23 mouse cellular contexts compared by ENCODE assay signal in the genomic region with DNA sequence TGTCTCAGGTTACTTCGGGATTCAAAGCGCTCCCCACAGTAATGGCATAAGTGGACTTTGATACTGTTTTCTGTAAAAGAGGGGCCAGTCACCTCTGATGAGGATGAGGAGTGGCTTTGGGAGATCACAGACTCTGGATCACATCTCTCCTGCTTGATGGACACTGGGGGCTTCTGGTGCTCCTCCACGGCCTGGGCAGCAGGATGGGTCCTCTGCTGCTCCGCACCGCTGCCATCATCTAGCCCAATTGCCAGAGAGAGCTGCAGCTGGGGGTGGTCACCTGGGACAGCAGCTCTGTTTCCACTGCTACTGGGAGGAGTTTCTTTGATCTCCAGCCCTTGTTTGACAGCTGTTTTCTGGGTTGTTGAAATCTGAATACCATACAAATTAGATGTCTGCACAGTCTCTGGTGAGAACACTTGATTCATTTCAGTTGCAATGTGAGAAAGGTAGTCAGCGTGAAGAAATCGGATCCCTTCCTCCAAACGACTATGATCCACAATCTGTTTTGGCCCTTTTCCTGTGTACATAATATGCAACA. TPM values are rescaled to one million over a fixed set of nuclear protein-coding genes. Genes with fewer than 3 reads are reported as not detected.
DNase-seq lines count a peak whose midpoint lies in the region; ATAC-seq and TF ChIP-seq lines count a peak whose summit lies in the region.
"Had no signal": no experiment of that assay in that cellular context is flagged by ENCODE, and none has a peak within 500 bp of the region (broad histone marks: within the 10 kb centered on the region; RNA-seq: fewer than 3 reads in every experiment).

No protein-coding gene starts in this region.

- TF ChIP-seq RAD21 in CH12.LX (IDR thresholded peaks at IDR 0.05; ENCODE audit: low read depth, low read length) = no peak

- H3K4me3 ChIP-seq in kidney, embryonic 14.5 days (ENCODE audit: low read length) = no peak overlapping the region
- no peak overlapping the region for H3K4me3 ChIP-seq in kidney, postnatal 0 days (replicated peaks; ENCODE audit: low read depth, low read length)
- H3K4me3 ChIP-seq in CH12.LX (replicated peaks in 1 of 3; ENCODE audit: low read depth in 2 of 3, low read length in 2 of 3, poor library complexity in 1 of 3) = no peak overlapping the region
- H3K4me3 ChIP-seq in embryonic facial prominence, embryonic 14.5 days (ENCODE audit: low read depth, low read length) = no peak overlapping the region
- no peak overlapping the region for H3K4me3 ChIP-seq in heart, embryonic 11.5 days (ENCODE audit: low read depth, low read length)
- H3K4me3 ChIP-seq: erythroblast, embryonic 14.5 days; forebrain, embryonic 12.5 days; forebrain, embryonic 15.5 days; heart, adult 2 months; heart, embryonic 10.5 days; hindbrain, embryonic 12.5 days; hindbrain, embryonic 15.5 days had no signal

- peaks cover 29% of the 10 kb centered on the region; the same call in 1 of the 2 replicates for H3K36me3 ChIP-seq in kidney, embryonic 14.5 days (ENCODE audit: control insufficient read depth, insufficient read depth, low read length)
- H3K36me3 ChIP-seq in kidney, postnatal 0 days (ENCODE audit: insufficient read depth, low read length) = 0 out of 2 replicates have a peak, but pooled peaks cover 4% of the 10 kb centered on the region
- H3K36me3 ChIP-seq in CH12.LX (replicated peaks in 1 of 2; ENCODE audit: control insufficient read depth in 1 of 2, insufficient read depth in 1 of 2, low read length in 1 of 2) = peaks cover 38 to 63% of the 10 kb centered on the region in 2 experiments
- H3K36me3 ChIP-seq in embryonic facial prominence, embryonic 14.5 days (ENCODE audit: control insufficient read depth, insufficient read depth, low read length) = peaks cover 46% of the 10 kb centered on the region
- H3K36me3 ChIP-seq in heart, embryonic 11.5 days (ENCODE audit: control insufficient read depth, insufficient read depth, low read length) = peaks cover 5% of the 10 kb centered on the region; the same call in 1 of the 2 replicates

- no peak for DNase-seq in kidney, adult 18-20 months
- peak; percentile 61 for DNase-seq in kidney, postnatal 0 days (ENCODE audit: low spot score)
- DNase-seq in kidney, adult 9 months = no peak
- no peak for DNase-seq in CH12.LX (ENCODE audit: extremely low read depth)
- peak; percentile 61 for DNase-seq in embryonic facial prominence, embryonic 14.5 days (ENCODE audit: low spot score)
- DNase-seq in spleen, postnatal 14 days (ENCODE audit: low spot score in 2 of 2) = no peak
- DNase-seq: adrenal gland, adult 2 months; adrenal gland, postnatal 14 days; cerebellum, adult 11 months; cerebellum, adult 2 months; cerebellum, adult 9-11 months; cerebellum, postnatal 25 days; gastrocnemius, postnatal 36 days; heart, adult 2 months had no signal

- H3K27me3 ChIP-seq in kidney, embryonic 14.5 days (ENCODE audit: control insufficient read depth, insufficient read depth, low read length) = no peaks in the 10 kb centered on the region
- no peaks in the 10 kb centered on the region for H3K27me3 ChIP-seq in kidney, postnatal 0 days (ENCODE audit: insufficient read depth, low read length)
- H3K27me3 ChIP-seq in CH12.LX (replicated peaks) = no peaks in the 10 kb centered on the region
- no peaks in the 10 kb centered on the region for H3K27me3 ChIP-seq in embryonic facial prominence, embryonic 14.5 days (replicated peaks; ENCODE audit: control insufficient read depth, insufficient read depth, low read length)
- no peaks in the 10 kb centered on the region for H3K27me3 ChIP-seq in heart, embryonic 11.5 days (ENCODE audit: control insufficient read depth, insufficient read depth, low read length)
- H3K27me3 ChIP-seq: forebrain, embryonic 12.5 days; forebrain, embryonic 15.5 days; hindbrain, embryonic 12.5 days; hindbrain, embryonic 15.5 days had no signal

- TF ChIP-seq CTCF in kidney, postnatal 0 days (IDR thresholded peaks at IDR 0.05; ENCODE audit: low read depth) = no peak
- TF ChIP-seq CTCF in CH12.LX (conservative IDR thresholded peaks at IDR 0.05 in 1 of 2, IDR thresholded peaks at IDR 0.05 in 1 of 2; ENCODE audit: low read depth in 2 of 2, low read length in 2 of 2) = no peak

- H3K4me2 ChIP-seq in kidney, embryonic 14.5 days (replicated peaks; ENCODE audit: low read depth, low read length) = no peak overlapping the region
- H3K4me2 ChIP-seq in kidney, postnatal 0 days (ENCODE audit: low read length) = no peak overlapping the region
- no peak overlapping the region for H3K4me2 ChIP-seq in CH12.LX (ENCODE audit: insufficient read depth, low read depth, poor library complexity, severe bottlenecking)
- H3K4me2 ChIP-seq in embryonic facial prominence, embryonic 14.5 days (ENCODE audit: low read depth, low read length) = no peak overlapping the region
- no peak overlapping the region for H3K4me2 ChIP-seq in heart, embryonic 11.5 days
- H3K4me2 ChIP-seq: forebrain, embryonic 12.5 days; forebrain, embryonic 15.5 days; hindbrain, embryonic 12.5 days; hindbrain, embryonic 15.5 days had no signal

- 0 out of 2 replicates have a peak, but pooled peaks have one; percentile 40 for TF ChIP-seq EP300 in CH12.LX (IDR thresholded peaks at IDR 0.05; ENCODE audit: low read length)

- 46% methylated on average over 8 of the region's 8 CpGs for WGBS in kidney, embryonic 14.5 days
- 43% methylated on average over 8 of the region's 8 CpGs for whole genome bisulfite sequencing in kidney, postnatal 0 days
- 48% methylated on average over 8 of the region's 8 CpGs for WGBS in embryonic facial prominence, embryonic 14.5 days
- 78% methylated on average over 8 of the region's 8 CpGs for WGBS in heart, embryonic 11.5 days (ENCODE audit: insufficient replicate concordance)

- peaks cover 2% of the 10 kb centered on the region; the same call in 1 of the 2 replicates for H3K79me2 ChIP-seq in CH12.LX (replicated peaks; ENCODE audit: control insufficient read depth, extremely low read depth, insufficient read depth, poor library complexity, severe bottlenecking)

- dilution Hi-C loops in CH12.LX (cut with MboI; ENCODE audit: extremely low pct_ligation_motif_present, extremely low pct_unique_long_range_greater_than_20kb, low sequenced_read_pairs) = no loop called here

- ATAC-seq in kidney, embryonic 14.5 days (ENCODE audit: low FRiP score, low TSS enrichment) = peak; percentile 58
- ATAC-seq in kidney, postnatal 0 days (replicated peaks; ENCODE audit: low FRiP score, low read depth) = 0 out of 2 replicates have a peak, but pooled peaks have one; percentile 43
- ATAC-seq in embryonic facial prominence, embryonic 14.5 days (ENCODE audit: low read depth) = peak; percentile 78
- no peak for ATAC-seq in heart, embryonic 11.5 days (replicated peaks; ENCODE audit: insufficient number of reproducible peaks, low FRiP score, low TSS enrichment)
- ATAC-seq: forebrain, embryonic 15.5 days had no signal

- TF ChIP-seq POLR2A in CH12.LX (IDR thresholded peaks at IDR 0.05; ENCODE audit: low read depth, low read length) = no peak

- H3K9ac ChIP-seq in kidney, embryonic 14.5 days (ENCODE audit: low read depth, low read length) = no peak overlapping the region
- no peak overlapping the region for H3K9ac ChIP-seq in kidney, postnatal 0 days (ENCODE audit: low read depth, low read length)
- H3K9ac ChIP-seq in CH12.LX (ENCODE audit: insufficient read depth, low read depth) = no peak overlapping the region
- H3K9ac ChIP-seq in embryonic facial prominence, embryonic 14.5 days (ENCODE audit: low read depth, low read length) = no peak overlapping the region
- H3K9ac ChIP-seq in heart, embryonic 11.5 days (ENCODE audit: low read depth, low read length) = no peak overlapping the region
- H3K9ac ChIP-seq: forebrain, embryonic 12.5 days; forebrain, embryonic 15.5 days; hindbrain, embryonic 12.5 days; hindbrain, embryonic 15.5 days had no signal

- no peaks in the 10 kb centered on the region for H3K4me1 ChIP-seq in kidney, embryonic 14.5 days (ENCODE audit: control insufficient read depth, insufficient read depth, low read length)
- H3K4me1 ChIP-seq in kidney, postnatal 0 days (replicated peaks; ENCODE audit: insufficient read depth, low read length) = no peaks in the 10 kb centered on the region
- peaks cover 0 to 19% of the 10 kb centered on the region in 2 experiments; a peak in 2 of 4 replicates for H3K4me1 ChIP-seq in CH12.LX (ENCODE audit: control insufficient read depth in 1 of 2, insufficient read depth in 2 of 2)
- no peaks in the 10 kb centered on the region for H3K4me1 ChIP-seq in embryonic facial prominence, embryonic 14.5 days (ENCODE audit: control insufficient read depth, insufficient read depth, low read length)
- no peaks in the 10 kb centered on the region for H3K4me1 ChIP-seq in heart, embryonic 11.5 days (ENCODE audit: control insufficient read depth, insufficient read depth, low read length)
- H3K4me1 ChIP-seq: forebrain, embryonic 12.5 days; forebrain, embryonic 15.5 days; hindbrain, embryonic 12.5 days; hindbrain, embryonic 15.5 days had no signal

- H3K9me3 ChIP-seq in kidney, embryonic 14.5 days (ENCODE audit: control insufficient read depth, low read length) = no peaks in the 10 kb centered on the region
- H3K9me3 ChIP-seq in kidney, postnatal 0 days (replicated peaks; ENCODE audit: low read length) = no peaks in the 10 kb centered on the region
- H3K9me3 ChIP-seq in CH12.LX (replicated peaks; ENCODE audit: low read length) = no peaks in the 10 kb centered on the region
- H3K9me3 ChIP-seq in embryonic facial prominence, embryonic 14.5 days (ENCODE audit: control insufficient read depth, low read length) = no peaks in the 10 kb centered on the region
- no peaks in the 10 kb centered on the region for H3K9me3 ChIP-seq in heart, embryonic 11.5 days (replicated peaks; ENCODE audit: control insufficient read depth, low read length)
- H3K9me3 ChIP-seq: forebrain, embryonic 12.5 days; forebrain, embryonic 15.5 days; G1E; heart, embryonic 10.5 days; hindbrain, embryonic 12.5 days; hindbrain, embryonic 15.5 days had no signal

- in situ Hi-C loops in CH12.LX (cut with MboI; ENCODE audit: low pct_ligation_motif_present, low pct_unique_long_range_greater_than_20kb, low sequenced_read_pairs) = loop anchor here (25.0 kb wide), 1 partner anchor 337 kb away; no protein-coding TSS in a partner anchor

- H3K27ac ChIP-seq in kidney, embryonic 14.5 days (ENCODE audit: low read depth, low read length) = no peak overlapping the region
- no peak overlapping the region for H3K27ac ChIP-seq in kidney, postnatal 0 days
- 0 out of 2 replicates have a peak overlapping the region, but pooled peaks have one; percentile 35 for H3K27ac ChIP-seq in CH12.LX (ENCODE audit: insufficient read depth, low read depth)
- H3K27ac ChIP-seq in embryonic facial prominence, embryonic 14.5 days (replicated peaks; ENCODE audit: low read depth, low read length) = no peak overlapping the region
- no peak overlapping the region for H3K27ac ChIP-seq in heart, embryonic 11.5 days (ENCODE audit: low read depth, low read length)
- H3K27ac ChIP-seq: forebrain, embryonic 12.5 days; forebrain, embryonic 15.5 days; heart, adult 2 months; heart, embryonic 10.5 days; hindbrain, embryonic 12.5 days; hindbrain, embryonic 15.5 days had no signal

RNA-seq across cellular contexts. Expression of a gene that starts 19.7 kb away (rescaled TPM):
- polyA plus RNA-seq in kidney, embryonic 14.5 days (2014; fragmentation: Nextera tagmentation; extraction: Ambion mirVana) = 19.9 and 20.5 TPM in 2 replicates
- 13.0 and 13.2 TPM in 2 replicates for polyA plus RNA-seq in kidney, postnatal 0 days (2015; fragmentation: Nextera tagmentation; extraction: Ambion mirVana)
- total RNA-seq in CH12.LX (2012; rRNA removed) (7.3 TPM in 2 replicates), CH12.LX (2014; rRNA removed) (6.6 and 7.2 TPM in 2 replicates)
- polyA plus RNA-seq in CH12.LX (2012; ENCODE audit: insufficient read length, low read depth) = 8.5 and 18.7 TPM in 2 replicates
- polyA plus RNA-seq in embryonic facial prominence, embryonic 14.5 days (2014; fragmentation: Nextera tagmentation; extraction: Ambion mirVana) = 21.2 and 21.4 TPM in 2 replicates
- polyA plus RNA-seq in heart, embryonic 11.5 days (2014; fragmentation: Nextera tagmentation; extraction: Ambion mirVana) = 15.3 and 16.3 TPM in 2 replicates

RNA-seq across cellular contexts. Expression of a gene that starts 20.3 kb away (rescaled TPM):
- 8.3 and 12.5 TPM in 2 replicates for polyA plus RNA-seq in kidney, embryonic 14.5 days (2014; fragmentation: Nextera tagmentation; extraction: Ambion mirVana)
- polyA plus RNA-seq in kidney, postnatal 0 days (2015; fragmentation: Nextera tagmentation; extraction: Ambion mirVana) = 8.2 and 9.0 TPM in 2 replicates
- 6.4 and 7.5 TPM in 2 replicates for total RNA-seq in CH12.LX (2012; rRNA removed)
- 22.0 and 24.9 TPM in 2 replicates for total RNA-seq in CH12.LX (2014; rRNA removed)
- 16.0 and 17.1 TPM in 2 replicates for polyA plus RNA-seq in CH12.LX (2012; ENCODE audit: insufficient read length, low read depth)
- polyA plus RNA-seq in embryonic facial prominence, embryonic 14.5 days (2014; fragmentation: Nextera tagmentation; extraction: Ambion mirVana) = 9.5 and 9.8 TPM in 2 replicates
- 10.2 and 10.5 TPM in 2 replicates for polyA plus RNA-seq in heart, embryonic 11.5 days (2014; fragmentation: Nextera tagmentation; extraction: Ambion mirVana)

RNA-seq across cellular contexts. Expression of a gene that starts 25.1 kb away (rescaled TPM):
- 0.96 and 1.7 TPM in 2 replicates for polyA plus RNA-seq in kidney, embryonic 14.5 days (2014; fragmentation: Nextera tagmentation; extraction: Ambion mirVana)
- 0.43 and 0.54 TPM in 2 replicates for polyA plus RNA-seq in kidney, postnatal 0 days (2015; fragmentation: Nextera tagmentation; extraction: Ambion mirVana)
- 0.38 and 0.67 TPM in 2 replicates for total RNA-seq in CH12.LX (2012; rRNA removed)
- 0.27 and 0.32 TPM in 2 replicates for total RNA-seq in CH12.LX (2014; rRNA removed)
- 0.76 and 0.89 TPM in 2 replicates for polyA plus RNA-seq in CH12.LX (2012; ENCODE audit: insufficient read length, low read depth)
- 1.1 and 1.3 TPM in 2 replicates for polyA plus RNA-seq in embryonic facial prominence, embryonic 14.5 days (2014; fragmentation: Nextera tagmentation; extraction: Ambion mirVana)
- polyA plus RNA-seq in heart, embryonic 11.5 days (2014; fragmentation: Nextera tagmentation; extraction: Ambion mirVana) = 8.5 and 8.8 TPM in 2 replicates

RNA-seq across cellular contexts. Expression of a gene that starts 54.2 kb away (rescaled TPM):
- 5.4 and 7.7 TPM in 2 replicates for polyA plus RNA-seq in kidney, embryonic 14.5 days (2014; fragmentation: Nextera tagmentation; extraction: Ambion mirVana)
- 12.4 and 14.6 TPM in 2 replicates for polyA plus RNA-seq in kidney, postnatal 0 days (2015; fragmentation: Nextera tagmentation; extraction: Ambion mirVana)
- total RNA-seq in CH12.LX (2012; rRNA removed) = 4.7 and 5.3 TPM in 2 replicates
- 3.4 and 3.6 TPM in 2 replicates for total RNA-seq in CH12.LX (2014; rRNA removed)
- 3.4 and 3.8 TPM in 2 replicates for polyA plus RNA-seq in CH12.LX (2012; ENCODE audit: insufficient read length, low read depth)
- 8.2 and 10.9 TPM in 2 replicates for polyA plus RNA-seq in embryonic facial prominence, embryonic 14.5 days (2014; fragmentation: Nextera tagmentation; extraction: Ambion mirVana)
- 19.5 and 20.6 TPM in 2 replicates for polyA plus RNA-seq in heart, embryonic 11.5 days (2014; fragmentation: Nextera tagmentation; extraction: Ambion mirVana)

Comparison
In these comparisons a context has a peak if more than half of its experiments do, and no peak if none do; other contexts are left out.
1. DNase-seq: peak in kidney, postnatal 0 days (single experiment) and embryonic facial prominence, embryonic 14.5 days (single experiment); none in kidney, adult 18-20 months (single experiment), kidney, adult 9 months (single experiment), CH12.LX (single experiment) and spleen, postnatal 14 days (0 of 2).